Mouse (Mus musculus): Measurements from ENCODE around the gene St5. TPM values are rescaled to one million over a fixed set of nuclear protein-coding genes. Genes with fewer than 3 reads are reported as not detected.

St5 gene
- polyA plus RNA-seq, 1 experiment from 2014 or later: 10.9 TPM

GRCm38 (mm10) chr7:109508034-109508433, 195.4 kb downstream of the St5 start, which contains the start of gene Trim66:
Gene Trim66 (minus strand): TSS chr7:109508134.
- H3K27ac ChIP-seq (ENCODE audit: low read length): no peak within 1 kb of the TSS
- 85% methylated on average over 4 of the region's 4 CpGs for WGBS
- no peak for ATAC-seq
- H3K4me2 ChIP-seq (ENCODE audit: low read length): no peak within 1 kb of the TSS
- peaks cover 4% of the 10 kb centered on the region for H3K4me1 ChIP-seq (replicated peaks; ENCODE audit: control insufficient read depth, insufficient read depth, low read length)
- no peaks in the 10 kb centered on the region for H3K36me3 ChIP-seq (ENCODE audit: control insufficient read depth, insufficient read depth)
- H3K4me3 ChIP-seq (replicated peaks; ENCODE audit: low read length): no peak within 1 kb of the TSS
- H3K27me3 ChIP-seq (replicated peaks; ENCODE audit: control insufficient read depth, insufficient read depth, low read length): no peaks in the 10 kb centered on the region
- no peaks in the 10 kb centered on the region for H3K9me3 ChIP-seq (ENCODE audit: control insufficient read depth, low read length)
- no peak within 1 kb of the TSS for H3K9ac ChIP-seq (replicated peaks; ENCODE audit: low read depth, low read length)

GRCm38 (mm10) chr7:109507572-109507971, 195.8 kb downstream of the St5 start:
- WGBS: 32% methylated on average over 9 of the region's 9 CpGs
- H3K27ac ChIP-seq (ENCODE audit: low read length): no peak overlapping the region
- H3K9ac ChIP-seq (replicated peaks; ENCODE audit: low read depth, low read length): no peak overlapping the region
- no peaks in the 10 kb centered on the region for H3K9me3 ChIP-seq (ENCODE audit: control insufficient read depth, low read length)
- no peak overlapping the region for H3K4me2 ChIP-seq (ENCODE audit: low read length)
- H3K4me3 ChIP-seq (replicated peaks; ENCODE audit: low read length): no peak overlapping the region
- ATAC-seq: no peak
- no peaks in the 10 kb centered on the region for H3K36me3 ChIP-seq (ENCODE audit: control insufficient read depth, insufficient read depth)
- H3K4me1 ChIP-seq (replicated peaks; ENCODE audit: control insufficient read depth, insufficient read depth, low read length): peaks cover 4% of the 10 kb centered on the region
- no peaks in the 10 kb centered on the region for H3K27me3 ChIP-seq (replicated peaks; ENCODE audit: control insufficient read depth, insufficient read depth, low read length)

GRCm38 (mm10) chr7:109507119-109507518, 196.3 kb downstream of the St5 start:
- Histone ChIP-seq H3K27me3 (replicated peaks; ENCODE audit: control insufficient read depth, insufficient read depth, low read length) (no peaks in the 10 kb centered on the region), H3K9me3 (ENCODE audit: control insufficient read depth, low read length) (no peaks in the 10 kb centered on the region), H3K36me3 (ENCODE audit: control insufficient read depth, insufficient read depth) (no peaks in the 10 kb centered on the region), H3K4me1 (replicated peaks; ENCODE audit: control insufficient read depth, insufficient read depth, low read length) (peaks cover 4% of the 10 kb centered on the region), H3K4me3 (replicated peaks; ENCODE audit: low read length) (no peak overlapping the region), H3K9ac (replicated peaks; ENCODE audit: low read depth, low read length) (no peak overlapping the region), H3K27ac (ENCODE audit: low read length) (no peak overlapping the region), H3K4me2 (ENCODE audit: low read length) (no peak overlapping the region)
- WGBS: 3% methylated on average over 8 of the region's 8 CpGs
- peak; percentile 61 for ATAC-seq

GRCm38 (mm10) chr7:109497507-109497906, 205.9 kb downstream of the St5 start:
- 33% methylated on average over 4 of the region's 4 CpGs for WGBS
- Histone ChIP-seq H3K4me3 (replicated peaks; ENCODE audit: low read length) (no peak overlapping the region), H3K9ac (replicated peaks; ENCODE audit: low read depth, low read length) (no peak overlapping the region), H3K36me3 (ENCODE audit: control insufficient read depth, insufficient read depth) (no peaks in the 10 kb centered on the region), H3K27me3 (replicated peaks; ENCODE audit: control insufficient read depth, insufficient read depth, low read length) (no peaks in the 10 kb centered on the region), H3K4me2 (ENCODE audit: low read length) (no peak overlapping the region), H3K4me1 (replicated peaks; ENCODE audit: control insufficient read depth, insufficient read depth, low read length) (peaks cover 13% of the 10 kb centered on the region), H3K9me3 (ENCODE audit: control insufficient read depth, low read length) (no peaks in the 10 kb centered on the region), H3K27ac (ENCODE audit: low read length) (no peak overlapping the region)
- no peak for ATAC-seq

GRCm38 (mm10) chr7:109493319-109494316, 209.8 kb downstream of the St5 start:
- Histone ChIP-seq H3K4me2 (ENCODE audit: low read length) (peak overlapping the region; percentile 54), H3K27ac (ENCODE audit: low read length) (no peak overlapping the region), H3K36me3 (ENCODE audit: control insufficient read depth, insufficient read depth) (no peaks in the 10 kb centered on the region), H3K9ac (replicated peaks; ENCODE audit: low read depth, low read length) (peak overlapping the region; percentile 48), H3K9me3 (ENCODE audit: control insufficient read depth, low read length) (no peaks in the 10 kb centered on the region), H3K4me1 (replicated peaks; ENCODE audit: control insufficient read depth, insufficient read depth, low read length) (peaks cover 13% of the 10 kb centered on the region), H3K27me3 (replicated peaks; ENCODE audit: control insufficient read depth, insufficient read depth, low read length) (no peaks in the 10 kb centered on the region), H3K4me3 (replicated peaks; ENCODE audit: low read length) (peak overlapping the region; percentile 37)
- ATAC-seq: peak; percentile 89
- 7% methylated on average over 21 of the region's 21 CpGs for WGBS

DNA sequence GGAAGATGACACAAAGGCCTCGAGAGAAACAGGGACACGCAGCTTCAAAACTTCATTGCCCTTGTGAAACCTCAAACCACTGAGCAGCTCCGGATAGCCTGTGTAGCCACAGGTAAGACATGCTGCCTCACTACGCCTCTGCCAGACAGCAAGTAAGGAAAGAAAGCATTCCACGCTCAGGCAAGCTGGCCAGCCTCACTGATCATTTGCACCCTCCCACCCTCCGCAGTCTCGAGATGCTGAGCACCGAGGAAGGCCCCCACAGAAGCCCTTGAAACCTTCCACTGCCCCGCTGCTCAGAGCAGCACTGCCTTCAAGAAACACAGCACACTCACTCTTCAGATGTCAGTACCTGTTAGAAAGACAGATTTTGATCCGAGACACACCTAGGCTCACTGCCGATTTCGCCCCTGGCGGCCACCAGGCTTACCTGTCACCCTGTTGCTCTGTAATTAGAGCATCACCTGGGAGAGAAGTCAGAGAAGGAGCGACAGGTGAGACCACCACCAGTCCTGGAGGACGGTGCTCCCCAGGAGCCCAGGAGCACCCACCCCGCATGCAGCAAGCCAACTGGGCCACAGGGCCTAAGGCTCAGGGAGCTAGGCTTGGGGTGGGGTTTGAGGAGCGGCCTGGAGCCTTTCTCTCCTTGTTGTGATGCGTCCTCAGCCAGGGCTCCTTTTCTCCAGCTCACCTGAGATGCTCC, 210.6 kb downstream of the St5 start:
- peak overlapping the region; percentile 54 for H3K4me2 ChIP-seq (ENCODE audit: low read length)
- ATAC-seq: peak; percentile 36
- no peaks in the 10 kb centered on the region for H3K27me3 ChIP-seq (replicated peaks; ENCODE audit: control insufficient read depth, insufficient read depth, low read length)
- peaks cover 13% of the 10 kb centered on the region for H3K4me1 ChIP-seq (replicated peaks; ENCODE audit: control insufficient read depth, insufficient read depth, low read length)
- no peak overlapping the region for H3K9ac ChIP-seq (replicated peaks; ENCODE audit: low read depth, low read length)
- no peak overlapping the region; the same call in 1 of the 2 replicates for H3K4me3 ChIP-seq (replicated peaks; ENCODE audit: low read length)
- no peaks in the 10 kb centered on the region for H3K9me3 ChIP-seq (ENCODE audit: control insufficient read depth, low read length)
- 58% methylated on average over 17 of the region's 18 CpGs for WGBS
- H3K27ac ChIP-seq (ENCODE audit: low read length): no peak overlapping the region
- H3K36me3 ChIP-seq (ENCODE audit: control insufficient read depth, insufficient read depth): no peaks in the 10 kb centered on the region

DNA sequence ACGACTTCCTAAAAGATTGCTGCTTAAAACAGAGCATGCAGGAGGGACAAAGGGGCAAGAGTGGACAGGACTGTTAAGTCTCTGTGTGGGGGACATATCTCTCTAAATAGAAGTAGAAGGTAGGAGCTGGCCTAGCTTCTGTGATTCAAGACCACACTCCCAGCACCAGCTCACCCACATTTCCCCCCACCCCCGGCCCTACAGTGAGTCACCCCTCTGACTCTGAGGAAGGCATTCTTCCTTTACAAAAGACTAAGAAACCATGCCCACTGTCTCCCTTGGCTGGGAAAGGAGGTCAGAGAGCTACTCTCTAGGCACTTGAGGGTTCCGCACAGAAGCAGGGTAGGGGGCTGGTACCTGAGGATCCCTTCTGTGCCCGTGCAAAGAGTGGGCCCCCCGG, 219.2 kb downstream of the St5 start:
- 69% methylated on average over 5 of the region's 5 CpGs for WGBS
- no peak for ATAC-seq
- Histone ChIP-seq H3K27me3 (replicated peaks; ENCODE audit: control insufficient read depth, insufficient read depth, low read length) (no peaks in the 10 kb centered on the region), H3K27ac (ENCODE audit: low read length) (no peak overlapping the region), H3K4me1 (replicated peaks; ENCODE audit: control insufficient read depth, insufficient read depth, low read length) (no peaks in the 10 kb centered on the region), H3K9ac (replicated peaks; ENCODE audit: low read depth, low read length) (no peak overlapping the region), H3K4me2 (ENCODE audit: low read length) (no peak overlapping the region), H3K4me3 (replicated peaks; ENCODE audit: low read length) (no peak overlapping the region), H3K36me3 (ENCODE audit: control insufficient read depth, insufficient read depth) (no peaks in the 10 kb centered on the region), H3K9me3 (ENCODE audit: control insufficient read depth, low read length) (no peaks in the 10 kb centered on the region)

DNA sequence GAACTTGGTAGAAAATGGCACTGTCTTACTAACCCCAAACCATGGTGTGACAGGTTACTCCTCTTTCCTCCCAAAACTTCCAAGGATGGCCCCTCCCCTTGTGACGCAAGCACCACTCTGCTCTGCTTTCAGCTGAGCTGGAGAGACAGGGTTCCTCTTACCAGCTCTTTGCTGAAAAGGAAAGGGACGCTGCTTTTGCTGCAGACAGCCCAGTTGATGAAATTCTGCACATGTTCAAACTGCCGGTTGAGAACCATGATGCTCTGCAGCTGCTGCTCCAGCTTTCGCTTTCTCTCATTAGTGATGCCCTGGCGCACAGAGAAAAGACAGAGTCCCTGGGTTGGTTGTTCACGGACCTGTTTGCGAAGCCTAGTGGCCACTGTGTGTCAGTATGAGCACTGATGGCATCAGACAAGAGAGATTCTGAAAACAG, 222.6 kb downstream of the St5 start:
- 18% methylated on average over 7 of the region's 7 CpGs for WGBS
- peak; percentile 61; the same call in 1 of the 2 replicates for ATAC-seq
- peak overlapping the region; percentile 19 for H3K4me2 ChIP-seq (ENCODE audit: low read length)

DNA sequence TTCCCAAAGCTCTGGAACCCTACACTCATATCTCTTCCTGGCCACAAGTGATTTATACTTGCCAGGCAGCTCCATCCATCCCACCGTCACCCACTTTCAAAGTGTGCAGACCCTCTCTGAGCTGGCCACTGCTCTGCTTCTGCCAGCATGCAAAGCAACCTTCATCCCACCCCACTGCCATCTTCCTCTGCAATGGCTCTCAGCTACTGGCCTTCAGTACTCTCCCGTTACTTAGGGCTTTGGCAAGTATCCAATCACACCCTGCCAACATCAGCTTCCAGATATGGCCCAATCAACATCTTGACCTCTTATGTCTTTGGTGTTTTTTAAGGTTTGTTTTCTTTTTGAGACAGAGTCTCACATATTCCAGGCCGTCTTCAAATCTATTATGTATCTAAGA, 225.5 kb downstream of the St5 start:
- no peaks in the 10 kb centered on the region for H3K9me3 ChIP-seq (ENCODE audit: control insufficient read depth, low read length)
- H3K9ac ChIP-seq (replicated peaks; ENCODE audit: low read depth, low read length): no peak overlapping the region
- 78% methylated on average over 3 of the region's 3 CpGs for WGBS
- no peak overlapping the region for H3K4me3 ChIP-seq (replicated peaks; ENCODE audit: low read length)
- no peak for ATAC-seq
- no peak overlapping the region for H3K27ac ChIP-seq (ENCODE audit: low read length)
- H3K36me3 ChIP-seq (ENCODE audit: control insufficient read depth, insufficient read depth): no peaks in the 10 kb centered on the region
- H3K4me1 ChIP-seq (replicated peaks; ENCODE audit: control insufficient read depth, insufficient read depth, low read length): no peaks in the 10 kb centered on the region
- no peaks in the 10 kb centered on the region for H3K27me3 ChIP-seq (replicated peaks; ENCODE audit: control insufficient read depth, insufficient read depth, low read length)
- no peak overlapping the region for H3K4me2 ChIP-seq (ENCODE audit: low read length)

More for the DNA sequence above, 222.6 kb downstream of the St5 start:
- Histone ChIP-seq H3K4me3 (replicated peaks; ENCODE audit: low read length) (no peak overlapping the region), H3K36me3 (ENCODE audit: control insufficient read depth, insufficient read depth) (no peaks in the 10 kb centered on the region), H3K9me3 (ENCODE audit: control insufficient read depth, low read length) (no peaks in the 10 kb centered on the region), H3K27ac (ENCODE audit: low read length) (no peak overlapping the region), H3K9ac (replicated peaks; ENCODE audit: low read depth, low read length) (no peak overlapping the region), H3K27me3 (replicated peaks; ENCODE audit: control insufficient read depth, insufficient read depth, low read length) (no peaks in the 10 kb centered on the region), H3K4me1 (replicated peaks; ENCODE audit: control insufficient read depth, insufficient read depth, low read length) (no peaks in the 10 kb centered on the region)

Measured in forebrain, embryonic 16.5 days (tissue).